Mouse (Mus musculus) bone marrow macrophage, adult 2 months (primary cell): ENCODE data around the gene Gm9732.
"Not testable (repeated sequence)": the region's sequence is repeated elsewhere in the genome, so short reads cannot be mapped to it uniquely, and the experiment has no call there.

Experiments used
- CTCF ChIP-seq: IDR thresholded peaks from 2 replicates; pipeline ENCODE4 v1.5.1; 2012; ENCODE audit warnings: low read depth, mild to moderate bottlenecking, low read length, moderate library complexity
- POLR2A ChIP-seq: IDR thresholded peaks from 2 replicates; pipeline ENCODE4 v1.6.1; 2012; ENCODE audit warnings: mild to moderate bottlenecking, low read depth, low read length, borderline replicate concordance

GRCm38 (mm10) chr14:43337646-43338045 is 62.8 kb downstream of the Gm9732 start:
- not testable (repeated sequence) for TF ChIP-seq CTCF, POLR2A
